Mouse (Mus musculus): ENCODE measurements around the gene AW146154. TPM values are rescaled to one million over a fixed set of nuclear protein-coding genes. Genes with fewer than 3 reads are reported as not detected.
"Not testable (repeated sequence)": the region's sequence is repeated elsewhere in the genome, so short reads cannot be mapped to it uniquely, and the experiment has no call there.

Gene AW146154
- total RNA-seq (2014; fragmentation: Nextera tagmentation) (12.0 and 23.4 TPM in 2 replicates), total RNA-seq (2017) (7.5 and 8.4 TPM in 2 replicates)

- ATAC-seq (replicated peaks; ENCODE audit: poor library complexity, severe bottlenecking), result peak; percentile 94
Observed at GRCm38 (mm10) chr7:41499389-41500049, at the start of gene AW146154, which contains the start of gene Gm20449. TSS of gene AW146154 (minus strand) at chr7:41499890. TSS of gene Gm20449 (minus strand) at chr7:41499417.

GRCm38 (mm10) chr7:41512672-41513071 lies 13.0 kb upstream of the AW146154 start:
- ATAC-seq (replicated peaks; ENCODE audit: poor library complexity, severe bottlenecking), result no peak

GRCm38 (mm10) chr7:41512207-41512606 lies 12.5 kb upstream of the AW146154 start:
- ATAC-seq (replicated peaks; ENCODE audit: poor library complexity, severe bottlenecking), result no peak

GRCm38 (mm10) chr7:41502402-41502801 lies 2.7 kb upstream of the AW146154 start:
- no peak for ATAC-seq (replicated peaks; ENCODE audit: poor library complexity, severe bottlenecking)

GRCm38 (mm10) chr7:41500151-41500934 lies 653 bp upstream of the AW146154 start:
- ATAC-seq (replicated peaks; ENCODE audit: poor library complexity, severe bottlenecking), result peak; percentile 57

- peak; percentile 77 for ATAC-seq (replicated peaks; ENCODE audit: poor library complexity, severe bottlenecking)
Observed at GRCm38 (mm10) chr7:41499018-41499388, 687 bp downstream of the AW146154 start.

- not testable (repeated sequence) for ATAC-seq (replicated peaks; ENCODE audit: poor library complexity, severe bottlenecking)
Observed at GRCm38 (mm10) chr7:41498464-41498863, 1.2 kb downstream of the AW146154 start.

- ATAC-seq (replicated peaks; ENCODE audit: poor library complexity, severe bottlenecking), result no peak
Observed at GRCm38 (mm10) chr7:41497871-41498270, 1.8 kb downstream of the AW146154 start.

GRCm38 (mm10) chr7:41451864-41452263 lies 47.8 kb downstream of the AW146154 start:
- ATAC-seq (replicated peaks; ENCODE audit: poor library complexity, severe bottlenecking), result no peak

- not testable (repeated sequence) for ATAC-seq (replicated peaks; ENCODE audit: poor library complexity, severe bottlenecking)
Observed at GRCm38 (mm10) chr7:41448596-41448995, 51.1 kb downstream of the AW146154 start, which contains the start of gene Vmn2r57. TSS of gene Vmn2r57 (minus strand) at chr7:41448696.

Other genes starting within 250 kb of the AW146154 start
- gene AI987944, start 106.5 kb downstream of the AW146154 start, total RNA-seq (2014; fragmentation: Nextera tagmentation), result 23.8 and 33.7 TPM in 2 replicates
- gene AI987944, start 106.5 kb downstream of the AW146154 start, total RNA-seq (2017), result 19.5 and 27.3 TPM in 2 replicates
- gene Vmn2r57, start 51.2 kb downstream of the AW146154 start, total RNA-seq (2014; fragmentation: Nextera tagmentation), result not detected in 2 replicates
- gene Vmn2r57, start 51.2 kb downstream of the AW146154 start, total RNA-seq (2017), result not detected in 2 replicates
- gene Gm20449, start 473 bp downstream of the AW146154 start, total RNA-seq (2014; fragmentation: Nextera tagmentation), result not detected in 2 replicates
- gene Gm20449, start 473 bp downstream of the AW146154 start, total RNA-seq (2017), result not detected in 2 replicates
- gene Gm6871, start 73.8 kb upstream of the AW146154 start, total RNA-seq (2014; fragmentation: Nextera tagmentation), result not detected in 2 replicates
- not detected in 2 replicates for gene Gm6871, start 73.8 kb upstream of the AW146154 start, total RNA-seq (2017)
- gene 2610021A01Rik, start 99.3 kb upstream of the AW146154 start, total RNA-seq (2014; fragmentation: Nextera tagmentation), result 26.0 and 27.4 TPM in 2 replicates
- gene 2610021A01Rik, start 99.3 kb upstream of the AW146154 start, total RNA-seq (2017), result 25.9 and 27.7 TPM in 2 replicates
- 15.0 and 22.6 TPM in 2 replicates for gene Zfp788, start 133.3 kb upstream of the AW146154 start, total RNA-seq (2014; fragmentation: Nextera tagmentation)
- 9.2 and 10.6 TPM in 2 replicates for gene Zfp788, start 133.3 kb upstream of the AW146154 start, total RNA-seq (2017)